Mouse (Mus musculus) brain, adult 2 months (tissue): ENCODE data around the gene Rsl1.
"Not testable (repeated sequence)": the region's sequence is repeated elsewhere in the genome, so short reads cannot be mapped to it uniquely, and the experiment has no call there.

ENCODE experiments used
- DNase-seq: peaks from one replicate; pipeline ENCODE4 v3.0.0; 2011; ENCODE audit warnings: low read depth, low spot score

Rsl1 gene

DNA sequence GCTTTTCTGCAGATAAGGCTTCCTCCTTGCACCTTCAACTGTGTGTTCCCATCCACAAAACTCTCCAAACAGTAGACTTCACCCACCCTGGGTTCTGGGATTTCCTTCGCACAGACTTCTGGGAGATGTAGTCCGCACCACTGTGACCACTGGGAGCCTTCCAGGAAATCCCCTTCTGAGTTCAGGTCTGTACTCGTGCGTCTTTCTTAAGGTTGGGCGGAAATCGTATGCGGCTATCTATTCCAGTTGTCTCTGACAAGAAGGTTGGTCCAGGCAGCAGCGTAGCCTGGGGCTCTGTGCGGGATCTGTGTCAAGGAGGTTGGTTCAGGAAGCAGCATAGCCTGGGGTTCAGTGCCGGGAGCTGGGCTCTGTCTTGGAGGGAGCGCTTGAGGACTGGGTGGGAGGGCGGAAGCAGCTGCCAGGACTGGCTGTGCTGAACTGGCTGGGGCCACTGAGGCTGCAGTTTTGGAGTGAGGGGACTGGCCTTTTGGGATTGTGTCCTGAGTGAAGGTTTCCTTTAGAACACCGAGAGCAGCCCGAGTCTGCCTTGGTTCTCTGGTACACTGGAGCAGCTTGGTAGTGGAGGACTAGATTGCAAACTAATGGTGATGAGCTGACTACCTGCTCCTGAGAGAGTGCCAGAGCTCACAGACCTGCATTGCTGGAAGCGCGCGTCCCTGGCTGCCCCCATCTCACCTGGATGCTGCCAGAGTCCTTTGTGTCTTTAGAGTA is at the start of gene Rsl1:
Gene Rsl1 (plus strand): TSS at position 192 of the 732 bp plus-strand sequence.
- DNase-seq, result peak; percentile 80

DNA sequence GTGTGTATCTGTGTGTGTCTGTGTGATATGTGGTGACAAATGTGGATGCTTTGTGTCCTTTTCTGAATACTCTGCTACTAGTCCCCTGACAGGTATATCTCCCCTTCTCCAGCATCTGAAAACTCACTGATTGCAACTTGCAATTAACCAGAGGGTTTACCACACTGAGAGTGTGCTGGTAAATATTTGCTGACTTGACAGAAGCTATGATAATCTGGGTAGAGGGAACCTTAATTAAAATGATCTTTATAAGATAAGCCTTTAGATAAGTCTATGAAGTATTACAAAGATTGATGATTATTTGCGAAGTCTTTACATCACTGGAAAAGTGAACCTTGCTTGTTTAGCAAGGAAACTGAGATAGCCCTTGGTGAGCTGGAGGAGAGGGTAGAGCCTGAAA is 48.5 kb upstream of the Rsl1 start:
- DNase-seq, result no peak

DNA sequence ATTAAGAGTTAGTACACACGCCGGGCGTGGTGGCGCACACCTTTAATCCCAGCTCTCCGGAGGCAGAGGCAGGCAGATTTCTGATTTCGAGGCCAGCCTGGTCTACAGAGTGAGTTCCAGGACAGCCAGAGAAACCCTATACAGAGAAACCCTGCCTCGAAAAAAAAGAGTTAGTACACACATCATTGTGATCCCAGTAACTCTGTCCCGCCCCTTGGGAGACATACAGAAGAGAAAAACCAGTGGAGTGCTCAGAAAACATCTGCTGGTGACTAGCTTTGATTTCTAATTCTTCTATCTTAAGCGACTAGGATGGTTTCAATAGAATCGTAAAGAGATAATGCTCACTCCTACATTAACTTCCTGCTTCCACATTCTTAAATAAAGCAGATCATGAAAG is 45.5 kb upstream of the Rsl1 start:
- not testable (repeated sequence) for DNase-seq

DNA sequence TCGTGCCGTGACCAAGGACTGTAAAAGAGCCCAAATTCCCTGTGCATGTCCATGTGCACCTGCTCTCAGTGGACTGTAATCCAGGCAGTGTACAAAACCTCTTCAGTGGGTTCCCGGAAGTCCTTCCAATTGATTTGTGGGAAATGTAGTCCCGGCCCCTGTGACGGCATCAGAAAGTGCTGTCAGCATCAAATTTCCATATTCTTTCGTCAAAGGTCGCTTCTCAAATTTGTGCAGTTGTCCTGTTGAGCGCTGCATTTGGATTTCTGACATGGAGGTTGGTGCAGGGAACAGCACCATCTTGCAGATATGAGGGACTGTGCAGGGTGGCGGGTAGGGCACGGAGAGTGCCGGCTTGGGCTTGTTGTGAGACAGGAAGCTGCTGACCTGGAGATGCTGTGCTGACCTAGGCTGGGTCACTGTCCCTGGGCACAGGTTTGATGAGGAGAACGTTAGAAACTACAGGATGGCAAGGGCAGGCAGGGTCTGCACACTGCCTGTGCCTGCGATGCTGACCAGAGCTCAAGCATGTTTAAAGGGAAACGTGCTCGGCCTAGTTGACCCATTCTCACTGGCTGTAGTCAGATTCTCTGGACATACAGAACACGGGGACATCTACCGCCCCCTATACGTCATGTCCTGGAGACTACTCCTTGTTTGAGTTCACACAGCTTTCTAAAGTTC is 44.8 kb upstream of the Rsl1 start:
- DNase-seq, result peak; percentile 97

DNA sequence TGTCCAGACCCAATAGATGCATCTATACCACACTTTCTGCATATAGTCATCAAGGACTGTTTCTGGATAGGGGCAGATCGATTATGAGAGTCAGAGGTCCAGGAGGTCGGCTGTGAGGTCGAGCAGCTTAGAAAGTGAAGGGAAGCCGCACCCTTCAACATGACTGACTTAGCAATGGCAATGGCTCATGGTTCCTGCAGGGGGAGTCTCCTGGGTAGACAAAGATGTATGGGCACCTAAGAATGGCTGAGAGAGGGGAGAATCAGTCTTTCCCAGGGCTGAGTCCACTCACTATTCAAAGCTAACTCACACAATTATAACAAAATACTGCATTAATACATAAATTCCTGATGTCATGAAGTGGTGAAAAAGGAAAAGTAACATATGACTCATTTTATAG is 6.9 kb upstream of the Rsl1 start:
- DNase-seq, result not testable (repeated sequence)

DNA sequence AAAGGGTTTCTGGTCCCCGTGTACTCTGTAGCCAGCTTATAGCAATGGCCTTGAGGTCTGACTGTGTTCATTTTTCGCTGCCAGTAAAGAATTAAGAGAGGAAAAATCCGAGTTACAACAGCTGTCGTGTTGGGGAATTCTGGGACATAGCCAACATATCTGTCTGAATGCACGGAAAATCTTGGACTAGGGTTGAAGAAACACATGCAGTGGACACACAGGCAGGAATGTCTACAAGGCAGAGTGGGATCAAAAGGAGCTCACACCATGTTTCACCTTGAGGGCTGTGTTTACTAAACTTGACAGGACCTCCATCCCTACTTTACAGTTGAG is 707 bp downstream of the Rsl1 start:
- peak; percentile 13 for DNase-seq

DNA sequence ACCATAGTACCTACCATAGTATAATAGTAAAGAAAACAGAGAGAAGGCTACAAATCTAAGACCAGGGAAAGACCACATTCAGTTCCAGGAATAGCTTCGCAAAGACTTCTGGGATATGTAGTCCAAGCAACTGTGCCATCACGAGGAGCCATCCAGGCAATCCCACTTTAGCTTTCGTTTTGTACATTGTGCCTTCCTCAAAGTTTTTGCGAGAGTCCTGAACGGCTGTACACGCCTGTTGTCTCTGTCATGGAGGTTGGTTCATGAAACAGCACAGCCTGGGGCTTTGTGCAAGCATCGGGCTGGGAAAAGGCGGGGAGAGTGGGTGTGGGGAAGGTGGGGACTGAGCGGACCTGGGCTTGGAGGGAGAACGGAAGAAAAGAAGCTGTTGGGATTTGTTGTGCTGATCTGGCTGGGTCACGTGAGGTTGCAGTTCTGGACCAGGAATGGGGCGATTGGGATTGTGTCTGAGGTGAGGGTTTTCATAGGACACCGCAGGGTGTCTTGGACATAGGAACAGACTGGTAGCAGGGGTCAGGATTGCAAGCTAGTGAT is 21.4 kb downstream of the Rsl1 start, which contains the start of gene Zfp455:
Gene Zfp455 (plus strand): TSS at position 167 of the 555 bp plus-strand sequence.
- DNase-seq, result peak; percentile 90

DNA sequence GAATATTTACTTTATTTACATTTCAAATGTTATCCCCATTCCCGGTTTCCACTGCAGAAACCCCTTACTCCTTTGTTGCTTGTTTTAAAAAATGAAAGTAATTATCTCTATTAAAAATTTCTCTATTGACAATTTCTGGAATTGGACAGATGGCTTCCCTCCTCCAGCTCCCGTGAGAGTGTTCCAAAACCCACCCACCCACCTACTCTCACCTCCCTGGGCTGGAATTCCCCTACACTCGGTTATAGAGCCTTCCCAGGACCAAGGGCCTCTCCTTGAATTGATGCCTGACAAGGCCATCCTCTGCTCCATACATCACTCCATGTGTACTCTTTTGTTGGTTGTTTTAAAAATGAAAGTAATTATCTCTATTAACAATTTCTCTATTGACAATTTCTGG is 28.7 kb downstream of the Rsl1 start:
- no peak for DNase-seq

DNA sequence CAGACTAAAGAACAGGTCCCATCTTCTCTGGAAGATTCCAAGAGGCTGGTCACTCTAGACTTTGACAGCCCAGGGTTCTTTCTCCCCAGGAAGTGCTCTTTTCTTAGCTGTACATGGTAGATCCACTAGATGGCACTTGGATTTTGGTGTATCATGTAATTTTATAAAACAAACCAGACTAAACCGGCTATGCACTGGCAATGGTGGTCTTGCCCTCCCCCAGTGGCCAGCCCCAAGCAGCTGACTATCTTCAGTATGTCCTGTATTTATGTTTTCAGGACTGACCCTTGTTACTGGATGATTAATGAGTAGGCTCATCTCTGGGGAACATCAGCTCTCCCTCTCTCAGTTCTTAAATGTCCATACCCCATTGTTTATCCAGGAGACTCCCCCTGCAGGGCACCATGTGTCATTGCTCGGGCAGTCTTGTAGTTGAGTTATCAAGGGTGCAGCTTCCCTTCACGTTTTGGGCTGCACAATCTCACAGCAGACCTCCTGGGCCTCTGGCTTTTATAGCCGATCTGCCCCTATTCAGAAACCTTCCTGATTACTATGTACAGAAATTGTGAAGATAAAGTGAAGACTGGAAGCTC is 41.1 kb downstream of the Rsl1 start:
- DNase-seq, result no peak
